Mouse (Mus musculus) heart, embryonic 11.5 days (tissue): ENCODE results near the gene Dnase2a. TPM values are rescaled to one million over a fixed set of nuclear protein-coding genes. Genes with fewer than 3 reads are reported as not detected.

Experiments used
- microRNA-seq: library from miRNA; unstranded; fragments of <30 nt; microRNA quantifications from one replicate; pipeline ENCODE4, GENCODE M21; 2016; ENCODE audit warnings: borderline number of aligned reads
- polyA plus RNA-seq: library from polyadenylated mRNA; unstranded; fragments of >200 nt; fragmentation: Nextera tagmentation; extraction: Ambion mirVana; gene quantifications from 2 replicates; pipeline ENCODE4 v1.2.1, GENCODE M21; 2014

The Dnase2a gene
- polyA plus RNA-seq, 1 experiment from 2014 or later, result 4.3 TPM

Small RNA genes within 50 kb of the gene (microRNA-seq; reads per million reads assigned to microRNA genes)
- not detected for gene Gm24197
- 3.0 reads per million, percentile 31 among the genes with 10 or more reads in this experiment for gene Mir7069

Other genes starting within 250 kb of the Dnase2a start
- gene Ier2, start 245.7 kb upstream of the Dnase2a start, polyA plus RNA-seq, result 52.3 and 55.9 TPM in 2 replicates
- 49.7 and 51.6 TPM in 2 replicates for gene Trmt1, start 222.3 kb upstream of the Dnase2a start, polyA plus RNA-seq
- gene Nacc1, start 220.7 kb upstream of the Dnase2a start, polyA plus RNA-seq, result 19.1 and 19.6 TPM in 2 replicates
- gene Lyl1, start 207.1 kb upstream of the Dnase2a start, polyA plus RNA-seq, result 19.5 and 22.9 TPM in 2 replicates
- gene G430095P16Rik, start 185.6 kb upstream of the Dnase2a start, polyA plus RNA-seq, result 3.4 and 5.4 TPM in 2 replicates
- 6.1 and 7.6 TPM in 2 replicates for gene Nfix, start 108.2 kb upstream of the Dnase2a start, polyA plus RNA-seq
- 5.0 and 6.0 TPM in 2 replicates for gene Dand5, start 85.7 kb upstream of the Dnase2a start, polyA plus RNA-seq
- 51.5 and 52.2 TPM in 2 replicates for gene Gadd45gip1, start 77.0 kb upstream of the Dnase2a start, polyA plus RNA-seq
- 125 and 127 TPM in 2 replicates for gene Rad23a, start 67.9 kb upstream of the Dnase2a start, polyA plus RNA-seq
- gene Calr, start 61.6 kb upstream of the Dnase2a start, polyA plus RNA-seq, result 830 and 894 TPM in 2 replicates
- gene Farsa, start 51.6 kb upstream of the Dnase2a start, polyA plus RNA-seq, result 53.6 and 54.5 TPM in 2 replicates
- 44.2 and 49.6 TPM in 2 replicates for gene Syce2, start 36.4 kb upstream of the Dnase2a start, polyA plus RNA-seq
- 36.2 and 40.4 TPM in 2 replicates for gene Gcdh, start 14.6 kb upstream of the Dnase2a start, polyA plus RNA-seq
- 48.7 and 65.0 TPM in 2 replicates for gene Klf1, start 6.6 kb upstream of the Dnase2a start, polyA plus RNA-seq
- 0.27 TPM in 1 of 2 replicates, not detected in the other for gene Mast1, start 28.8 kb downstream of the Dnase2a start, polyA plus RNA-seq
- not detected in 2 replicates for gene Rtbdn, start 38.4 kb downstream of the Dnase2a start, polyA plus RNA-seq
- gene Gm49661, start 60.9 kb downstream of the Dnase2a start, polyA plus RNA-seq, result not detected in 2 replicates
- gene Prdx2, start 61.0 kb downstream of the Dnase2a start, polyA plus RNA-seq, result 862 and 992 TPM in 2 replicates
- gene Rnaseh2a, start 61.2 kb downstream of the Dnase2a start, polyA plus RNA-seq, result 95.9 and 106 TPM in 2 replicates
- 7.6 and 9.3 TPM in 2 replicates for gene Junb, start 70.2 kb downstream of the Dnase2a start, polyA plus RNA-seq
- 6.7 and 7.1 TPM in 2 replicates for gene Hook2, start 82.0 kb downstream of the Dnase2a start, polyA plus RNA-seq
- not detected in 2 replicates for gene Best2, start 106.0 kb downstream of the Dnase2a start, polyA plus RNA-seq
- 108 and 118 TPM in 2 replicates for gene Asna1, start 116.7 kb downstream of the Dnase2a start, polyA plus RNA-seq
- 99.7 and 101 TPM in 2 replicates for gene Trir, start 118.3 kb downstream of the Dnase2a start, polyA plus RNA-seq
- gene Tnpo2, start 128.4 kb downstream of the Dnase2a start, polyA plus RNA-seq, result 15.7 and 16.2 TPM in 2 replicates
- 15.9 and 17.8 TPM in 2 replicates for gene Fbxw9, start 151.5 kb downstream of the Dnase2a start, polyA plus RNA-seq
- 1.5 TPM in 1 of 2 replicates, not detected in the other for gene Gm5741, start 159.4 kb downstream of the Dnase2a start, polyA plus RNA-seq
- gene Dhps, start 163.2 kb downstream of the Dnase2a start, polyA plus RNA-seq, result 57.6 and 60.0 TPM in 2 replicates
- 120 and 124 TPM in 2 replicates for gene Wdr83os, start 172.2 kb downstream of the Dnase2a start, polyA plus RNA-seq
- gene Wdr83, start 172.7 kb downstream of the Dnase2a start, polyA plus RNA-seq, result 36.5 and 43.0 TPM in 2 replicates
- 25.1 and 27.3 TPM in 2 replicates for gene Man2b1, start 174.7 kb downstream of the Dnase2a start, polyA plus RNA-seq
- gene Zfp791, start 214.5 kb downstream of the Dnase2a start, polyA plus RNA-seq, result 0.46 and 0.59 TPM in 2 replicates
- not detected in 2 replicates for gene Cks1brt, start 243.4 kb downstream of the Dnase2a start, polyA plus RNA-seq